Mouse (Mus musculus) ES-Bruce4 (cell line): Measurements from ENCODE around the gene Pex6.

Source experiments
- CTCF ChIP-seq: IDR thresholded peaks from one replicate; pipeline ENCODE4 v1.8.1; 2011; ENCODE audit warnings: low read depth, low read length
- POLR2A ChIP-seq: IDR thresholded peaks from one replicate; pipeline ENCODE4 v1.8.1; 2011; ENCODE audit warnings: low read length; ENCODE audit not compliant: insufficient read depth

- TF ChIP-seq POLR2A (no peak), CTCF (no peak)
Measured at GRCm38 (mm10) chr17:46728904-46729318, 17.6 kb downstream of the Pex6 start, which contains the start of gene Gnmt.
